Mouse (Mus musculus): ENCODE measurements around the gene Marf1.

DNA sequence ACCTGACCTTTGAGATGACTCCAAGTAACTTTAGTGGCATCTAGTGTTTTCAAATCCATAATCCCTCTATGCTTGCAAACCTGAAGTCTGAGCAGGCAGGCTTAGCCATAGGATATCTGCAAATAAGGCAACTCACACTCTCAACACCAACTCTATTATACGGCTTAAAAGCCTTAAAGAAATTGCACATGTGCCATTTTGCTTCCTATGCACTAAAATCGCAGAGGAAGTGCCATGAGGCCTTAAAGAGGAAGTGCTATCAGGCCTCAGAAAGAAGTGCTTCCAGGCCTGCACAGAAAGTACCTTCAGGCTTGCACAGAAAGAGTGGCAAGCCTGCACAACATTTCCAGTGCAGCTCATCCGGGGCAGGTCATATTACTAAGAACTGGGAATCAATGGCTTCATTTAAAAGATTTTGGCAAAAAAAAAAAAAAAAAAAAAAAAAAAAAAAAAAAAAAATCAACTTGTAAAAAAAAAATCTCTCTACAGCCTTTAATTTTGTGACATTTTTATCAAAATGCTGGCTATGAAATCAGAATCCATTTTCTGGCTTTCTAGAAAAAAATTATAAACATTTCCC, 53.4 kb downstream of the Marf1 start:
- TF ChIP-seq CHD2 (IDR thresholded peaks at IDR 0.05; ENCODE audit: low read length) (no peak), UBTF (IDR thresholded peaks at IDR 0.05; ENCODE audit: low read depth, low read length) (no peak)
